Mouse (Mus musculus) spleen, adult 12 weeks (tissue): ENCODE data around the gene Cd163.
A peak's percentile ranks its signal among the peaks of the same experiment; 100 is the strongest.

Experiments
- DNase-seq: peaks from one replicate; pipeline ENCODE4 v3.0.0; 2022; ENCODE audit warnings: low spot score

Cd163 gene

DNA sequence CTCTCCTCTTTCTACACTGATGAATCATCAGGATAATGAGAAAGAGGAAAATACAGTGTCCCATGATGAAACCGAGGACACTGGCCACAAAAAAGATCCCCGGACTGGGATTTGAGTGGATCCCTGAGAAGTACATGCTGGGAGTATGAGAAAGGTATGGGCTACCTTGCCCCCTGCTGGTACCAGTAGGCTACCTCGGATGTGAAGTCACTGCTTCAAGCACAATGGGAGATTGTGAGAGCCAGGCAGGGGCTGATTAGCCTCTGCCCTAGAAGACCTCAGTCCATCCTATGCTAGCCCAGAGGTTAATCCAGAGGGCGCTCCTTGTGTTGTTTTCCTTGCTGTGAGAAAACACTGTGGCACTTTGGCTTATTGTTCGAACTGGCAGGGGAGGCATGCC, 59.9 kb downstream of the Cd163 start:
- no peak for DNase-seq

DNA sequence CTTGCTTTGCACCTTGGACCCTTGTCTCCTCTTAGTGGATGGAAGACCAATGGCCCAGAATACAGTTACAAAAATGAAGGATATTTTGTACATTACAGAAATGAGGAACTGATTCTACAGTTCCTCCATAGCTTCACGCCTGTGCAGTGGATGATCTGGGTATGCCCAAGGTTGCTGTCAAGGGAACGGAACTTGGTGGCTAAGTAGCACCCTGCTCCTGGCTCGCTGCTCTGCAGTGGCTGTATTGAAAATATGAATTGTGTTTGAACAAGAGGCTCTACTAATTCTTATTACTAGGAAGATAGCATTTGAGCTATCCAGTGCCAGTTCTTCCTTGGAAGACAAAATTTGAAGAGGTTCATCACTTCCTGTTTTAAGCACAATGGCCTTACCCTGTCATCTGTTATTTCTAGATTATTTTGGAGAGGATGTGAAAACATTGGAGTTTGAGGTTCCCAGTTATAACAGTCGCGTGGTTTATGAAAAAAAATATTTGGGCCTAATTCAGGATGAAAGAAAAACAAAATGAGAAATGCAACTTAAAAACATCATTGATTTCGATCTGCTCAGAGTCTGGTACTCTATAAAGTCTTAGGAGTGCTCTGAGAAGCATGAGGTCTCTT, 69.2 kb downstream of the Cd163 start:
- no peak for DNase-seq

DNA sequence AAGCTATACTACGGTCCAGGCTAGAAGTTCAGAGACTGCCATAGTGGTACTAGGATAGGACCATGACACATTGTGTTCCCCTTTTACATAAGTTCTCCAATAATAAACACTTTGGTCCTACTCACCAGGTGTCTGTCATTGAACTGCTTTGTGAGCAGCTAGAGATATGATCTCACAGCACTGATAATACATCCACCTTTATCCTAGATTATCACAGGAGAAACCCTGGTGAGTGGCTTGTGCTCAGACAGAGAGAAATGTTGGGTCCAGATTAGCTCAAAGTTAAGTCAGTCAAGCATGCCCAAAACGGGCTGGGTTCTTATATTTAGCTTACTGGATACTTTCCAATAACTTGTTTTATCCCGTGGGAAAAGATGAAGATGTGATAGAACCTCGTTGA, 70.2 kb downstream of the Cd163 start:
- no peak for DNase-seq

GRCm38 (mm10) chr6:124375435-124375884, 71.0 kb downstream of the Cd163 start:
- peak; percentile 45 for DNase-seq

DNA sequence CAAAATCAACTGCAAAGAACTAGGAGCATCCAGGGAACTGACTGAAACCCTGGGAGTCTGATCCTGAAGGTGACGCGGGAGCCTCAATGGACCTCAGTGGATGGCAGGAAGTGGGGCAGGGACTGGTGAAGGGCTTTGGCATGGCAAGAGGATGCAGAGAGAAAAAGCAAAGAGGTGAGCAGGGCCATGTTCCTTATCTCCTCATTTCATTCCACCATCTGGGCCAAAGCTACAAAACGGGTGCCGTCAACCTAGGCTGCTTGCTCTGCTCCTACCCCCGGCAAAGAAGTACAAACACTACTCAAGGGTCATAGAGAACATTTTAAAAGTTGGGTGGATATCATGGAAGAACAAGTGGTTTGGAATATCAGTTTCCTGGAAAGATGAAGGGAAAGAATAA, 71.9 kb downstream of the Cd163 start:
- DNase-seq = peak; percentile 10

DNA sequence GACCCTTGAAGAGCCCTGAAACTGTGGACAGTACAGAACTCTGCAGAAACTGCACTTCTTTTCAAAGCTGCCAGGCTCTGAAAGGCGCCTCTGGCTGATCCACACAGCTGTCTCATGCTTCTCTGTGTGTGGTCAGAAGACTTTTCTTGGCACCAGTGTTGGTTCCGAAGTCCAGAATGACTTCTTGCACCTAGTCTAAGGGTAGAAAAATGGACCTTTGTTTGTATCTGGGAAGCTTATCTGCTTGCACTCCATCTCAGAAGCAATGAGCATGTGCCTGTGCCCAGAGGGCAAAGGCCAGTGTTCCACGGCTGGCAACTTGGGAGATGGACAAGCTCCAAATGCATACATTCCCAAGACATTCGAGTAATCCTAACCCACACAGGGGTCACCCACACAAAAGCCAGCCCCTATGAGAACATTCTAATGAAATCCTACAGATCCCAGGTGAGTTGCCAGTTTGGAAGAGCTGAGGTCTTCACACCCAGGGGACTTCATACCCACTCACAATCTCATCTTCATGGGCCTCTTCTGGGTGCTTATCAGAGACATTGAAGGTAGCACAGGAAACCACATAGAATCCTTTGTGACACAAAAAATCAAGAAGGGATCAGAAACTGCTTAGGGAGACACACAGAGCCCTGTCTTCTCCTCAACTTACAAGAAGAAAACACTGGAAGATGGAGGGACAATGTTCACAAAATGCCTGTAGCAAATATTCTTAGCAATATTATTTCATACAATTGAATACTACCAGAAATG, 73.2 kb downstream of the Cd163 start:
- DNase-seq = no peak

GRCm38 (mm10) chr6:124379331-124379730, 74.9 kb downstream of the Cd163 start:
- DNase-seq = peak; percentile 12
